Mouse (Mus musculus): ENCODE data around the gene Rarres2.
A peak's percentile ranks its signal among the peaks of the same experiment; 100 is the strongest.

GRCm38 (mm10) chr6:48555104-48555890 is 17.3 kb downstream of the Rarres2 start:
- TF ChIP-seq POLR2A (IDR thresholded peaks at IDR 0.05; ENCODE audit: borderline replicate concordance, insufficient read depth, low read length): peak; percentile 58; the same call in 1 of the 2 replicates
- no peak for TF ChIP-seq CTCF (IDR thresholded peaks at IDR 0.05; ENCODE audit: borderline replicate concordance, insufficient read depth, low read depth, low read length)

Data from cerebellum, adult 2 months (tissue).